Mouse (Mus musculus) brain, embryonic 14.5 days (tissue): ENCODE measurements at regions not wholly inside any gene's neighbourhood (a gene's known extent, or its start where the extent isn't known, plus 50 kb on each side); places are given as distances from the start of the nearest gene placed in this dataset.
"Not testable (repeated sequence)": the region's sequence is repeated elsewhere in the genome, so short reads cannot be mapped to it uniquely, and the experiment has no call there.

ENCODE experiments used
- DNase-seq: peaks from one replicate; pipeline ENCODE4 v3.0.0-alpha.2; 2011; ENCODE audit warnings: low read depth
- CTCF ChIP-seq: fragments of 200-500 bp; IDR thresholded peaks from 2 replicates; pipeline ENCODE4 v1.5.1; 2012; ENCODE audit warnings: inconsistent platforms, mild to moderate bottlenecking, moderate library complexity, borderline replicate concordance; ENCODE audit not compliant: insufficient read depth, insufficient read length; ENCODE audit errors: extremely low read depth
- POLR2A ChIP-seq: fragments of 200-500 bp; IDR thresholded peaks from 2 replicates; pipeline ENCODE4 v1.6.1; 2012; ENCODE audit warnings: mild to moderate bottlenecking, inconsistent platforms, borderline replicate concordance; ENCODE audit not compliant: poor library complexity, insufficient read depth, insufficient read length, severe bottlenecking; ENCODE audit errors: extremely low read depth

DNA sequence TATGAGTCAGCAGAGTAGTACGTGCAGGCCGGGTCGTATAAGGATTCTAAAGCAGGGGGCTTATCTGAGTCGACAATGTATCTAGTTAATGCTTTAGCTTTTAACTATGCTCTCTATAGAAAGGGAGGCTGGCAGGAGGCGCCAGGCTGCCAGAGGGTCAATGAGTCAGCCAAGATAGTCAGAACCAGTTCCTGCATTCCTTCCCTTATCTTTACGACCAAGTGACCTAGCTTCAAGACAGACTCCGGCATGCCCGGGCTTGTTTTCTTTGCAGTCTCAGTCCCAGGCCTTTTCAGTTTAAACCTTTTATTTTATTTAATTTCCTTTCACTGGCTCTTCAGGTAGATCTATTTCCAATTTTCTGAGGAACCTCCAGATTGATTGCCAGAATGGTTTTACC is 374.0 kb upstream of the Nrxn1 start:
- DNase-seq, result no peak
- TF ChIP-seq POLR2A, result no peak
- TF ChIP-seq CTCF, result no peak

DNA sequence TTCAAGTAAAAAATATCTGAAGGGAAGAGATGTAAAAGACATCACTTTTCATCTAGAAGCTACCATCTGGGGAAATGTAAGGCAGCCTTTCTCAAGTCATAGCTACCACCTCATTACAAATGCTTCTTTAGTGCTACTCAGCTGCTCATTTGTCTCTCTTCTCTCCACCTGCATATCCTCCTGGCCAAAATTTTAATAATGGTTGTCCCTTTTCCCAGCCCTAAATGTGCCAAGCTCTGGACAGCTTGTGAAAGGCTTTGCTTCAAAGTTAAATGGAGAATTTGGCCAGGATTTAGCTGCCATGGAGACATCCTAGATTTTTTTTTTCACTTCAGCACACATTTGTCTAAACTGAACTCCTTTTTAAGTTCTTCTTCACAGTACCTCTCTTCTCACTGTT is 358.8 kb upstream of the Nrxn1 start:
- TF ChIP-seq POLR2A, result no peak
- TF ChIP-seq CTCF, result no peak
- peak; percentile 32 for DNase-seq

DNA sequence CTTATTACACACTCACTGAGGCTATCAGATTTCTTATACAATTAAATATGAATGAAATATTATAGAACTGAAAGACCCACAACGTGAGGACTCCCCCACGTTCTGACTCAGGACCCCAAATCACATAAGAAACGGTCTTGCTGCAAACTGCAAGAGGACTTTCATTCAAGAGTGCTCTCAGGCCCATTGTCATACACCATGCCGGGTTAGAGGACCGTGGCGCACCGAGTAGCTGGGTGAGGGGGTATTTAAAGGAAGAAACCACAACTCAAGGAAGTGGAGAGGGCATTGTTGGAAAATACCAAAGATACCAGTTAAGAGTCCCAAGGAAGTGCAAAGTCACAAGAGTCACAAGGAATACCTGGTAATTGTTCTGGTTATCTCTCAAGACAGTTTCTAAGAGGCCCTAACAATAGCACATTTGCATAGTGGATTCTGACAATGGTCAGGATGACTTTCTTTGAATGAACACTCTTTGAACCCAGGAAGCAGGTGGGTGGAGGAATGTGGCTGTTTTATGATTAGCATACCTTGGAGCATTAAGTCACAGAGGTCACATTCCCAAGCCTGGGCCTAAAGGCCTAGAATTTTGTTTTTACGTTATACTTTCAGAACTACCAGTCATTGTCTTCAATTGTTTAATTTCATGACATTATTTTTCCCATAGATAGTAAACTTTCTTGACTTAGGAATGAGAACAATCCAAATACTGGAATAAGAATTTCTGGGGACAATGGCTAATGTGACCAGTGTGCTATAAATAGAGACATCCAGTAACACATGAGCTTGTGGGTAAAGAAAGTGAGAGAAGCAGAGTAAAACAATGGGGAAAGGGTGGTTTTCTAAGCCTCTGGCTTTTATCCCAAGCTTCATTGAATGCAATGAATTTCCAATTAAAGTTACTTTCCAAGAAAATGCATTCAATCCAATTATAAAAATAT is 339.2 kb upstream of the Nrxn1 start:
- DNase-seq, result not testable (repeated sequence)

DNA sequence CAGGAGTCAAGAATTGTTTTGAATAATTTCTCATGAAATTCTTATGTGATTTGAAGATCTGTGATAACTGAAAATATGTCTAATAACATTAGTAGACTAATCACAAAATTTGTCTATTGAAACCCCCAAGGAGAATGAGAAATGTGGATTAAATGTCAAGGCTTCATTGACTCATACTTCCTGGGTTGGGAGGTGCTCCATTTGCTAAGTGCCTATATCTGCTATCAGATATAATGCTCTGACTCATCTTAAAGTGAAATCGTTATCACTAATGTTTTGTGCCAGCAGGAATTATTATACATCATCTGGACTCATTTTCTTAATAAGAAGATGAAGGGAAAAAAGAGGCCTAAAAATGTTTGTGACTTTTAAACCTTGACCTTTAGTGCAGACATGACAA is 337.5 kb upstream of the Nrxn1 start:
- no peak for TF ChIP-seq POLR2A
- TF ChIP-seq CTCF, result no peak
- peak; percentile 2 for DNase-seq

DNA sequence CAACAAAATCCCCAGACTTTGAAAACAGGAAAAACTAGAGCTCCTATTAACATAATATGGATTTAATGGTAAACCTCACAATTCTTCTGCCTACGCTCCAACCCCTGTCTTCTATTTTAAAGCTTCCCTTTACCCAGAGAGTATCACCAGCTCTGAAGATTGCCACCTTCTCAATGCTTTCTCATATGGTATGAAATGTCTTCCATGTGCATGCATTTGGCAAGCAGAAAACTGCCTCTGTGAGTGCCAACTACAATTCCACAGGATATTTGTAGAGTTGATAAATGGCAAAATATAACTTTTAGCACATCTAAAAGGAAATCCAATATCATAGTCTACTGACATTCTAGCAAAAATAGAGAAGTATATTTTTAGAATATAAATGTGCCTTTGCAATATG is 332.2 kb upstream of the Nrxn1 start:
- peak; percentile 22 for DNase-seq
- TF ChIP-seq POLR2A (no peak), CTCF (no peak)

DNA sequence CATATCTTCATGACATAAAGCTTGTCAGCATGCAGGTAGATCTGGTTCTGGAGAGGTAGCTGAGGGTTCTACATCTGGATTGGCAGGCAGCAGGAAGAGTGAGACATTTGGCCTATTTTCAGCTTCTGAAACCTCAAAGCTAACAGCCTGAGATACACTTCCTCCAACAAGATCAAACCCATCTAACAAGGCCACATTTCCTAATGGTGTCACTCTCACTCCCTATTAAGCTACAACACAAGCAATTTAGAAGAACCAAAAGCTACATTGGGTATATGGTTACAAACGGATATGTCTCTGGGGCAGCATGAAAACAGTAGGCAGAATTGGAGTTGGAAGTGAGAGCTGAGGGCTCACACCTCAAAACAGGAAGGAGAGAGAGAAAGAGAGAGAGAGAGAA is 325.7 kb upstream of the Nrxn1 start:
- no peak for TF ChIP-seq POLR2A
- no peak for TF ChIP-seq CTCF
- DNase-seq, result no peak

DNA sequence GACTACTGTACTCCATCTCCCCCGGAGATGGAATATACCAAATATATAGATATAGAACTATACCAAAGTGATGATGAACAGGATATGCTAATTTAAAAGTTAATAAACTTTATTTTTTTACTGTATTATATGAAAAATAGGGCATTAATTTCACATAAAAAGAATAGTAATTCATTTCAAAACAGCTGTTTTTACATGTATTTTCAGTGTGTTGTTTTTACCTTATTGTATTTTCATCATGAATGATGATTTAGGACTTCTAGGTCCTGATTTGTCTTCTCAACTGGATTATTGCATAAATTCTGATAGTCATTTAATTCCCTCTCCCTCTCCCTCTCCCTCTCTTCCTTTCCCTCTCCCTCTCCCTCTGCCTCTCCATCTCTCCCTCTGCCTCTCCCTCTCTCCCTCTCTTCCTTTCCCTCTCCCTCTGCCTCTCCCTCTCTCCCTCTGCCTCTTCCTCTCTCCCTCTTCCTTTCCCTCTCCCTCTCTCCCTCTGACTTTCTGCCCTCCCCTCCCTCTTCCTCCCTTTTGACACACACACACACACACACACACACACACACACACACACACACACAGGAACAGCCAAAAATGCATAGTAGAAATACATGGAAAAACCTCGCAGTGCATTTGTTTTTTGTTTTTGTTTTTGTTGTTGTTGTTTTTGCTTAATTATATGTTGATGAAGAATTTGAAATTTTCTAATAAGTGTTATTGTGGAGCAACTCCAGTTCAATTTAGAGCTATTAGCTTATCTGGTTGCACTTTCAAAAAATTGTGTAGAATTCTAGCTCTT is 298.3 kb upstream of the Nrxn1 start:
- TF ChIP-seq CTCF, result no peak
- DNase-seq, result no peak

DNA sequence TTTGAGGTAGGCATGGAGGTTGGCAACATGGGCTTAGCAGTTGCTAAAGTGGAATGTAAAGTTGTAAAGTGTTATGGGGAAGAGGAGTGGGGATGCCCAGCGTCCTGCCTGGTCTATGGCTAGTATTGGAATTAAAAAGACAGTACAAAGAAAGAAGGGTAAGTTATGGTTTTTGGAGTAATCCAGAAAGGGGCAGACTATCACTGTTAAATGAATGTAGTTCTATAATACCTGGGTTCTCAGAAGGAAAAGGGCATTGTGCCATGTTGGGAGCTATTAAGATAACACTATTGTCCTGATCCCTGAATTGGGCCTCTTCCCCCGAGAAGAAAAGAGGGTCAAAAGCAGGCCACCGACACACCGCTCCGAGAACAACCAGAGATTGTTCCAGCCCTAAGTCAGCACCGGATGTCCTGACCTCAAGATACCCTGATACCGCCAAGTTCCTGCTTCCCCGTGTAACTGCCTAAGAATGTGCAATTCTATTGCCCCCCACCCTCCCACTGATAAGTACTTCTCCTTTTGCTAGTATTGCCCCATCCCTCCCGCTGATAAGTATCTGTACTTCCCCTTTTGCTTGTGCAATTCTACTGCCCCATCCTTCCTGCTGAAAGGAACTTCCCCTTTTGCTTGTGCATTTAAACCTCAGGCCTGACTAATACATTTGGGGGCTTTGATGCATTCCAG is 297.2 kb upstream of the Nrxn1 start:
- not testable (repeated sequence) for DNase-seq

DNA sequence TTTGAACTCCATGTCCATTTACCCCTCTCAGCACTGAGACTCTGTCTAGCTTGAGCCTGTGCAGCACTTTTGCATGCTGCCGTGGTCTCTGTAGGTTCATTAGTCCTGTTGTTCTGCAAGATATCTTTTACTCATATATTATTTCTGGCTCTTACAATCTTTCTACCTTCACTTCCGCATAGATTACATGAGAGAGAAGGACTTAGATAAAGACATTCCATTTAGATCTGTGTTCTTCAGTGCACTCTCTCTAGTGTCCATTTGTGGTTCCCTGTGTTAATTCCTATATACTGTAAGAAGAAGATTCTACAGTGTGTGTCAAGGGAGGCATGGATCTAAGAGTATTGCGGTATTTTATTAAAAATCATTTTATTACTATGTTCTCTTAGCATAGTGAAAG is 295.6 kb upstream of the Nrxn1 start:
- TF ChIP-seq CTCF (no peak), POLR2A (no peak)
- DNase-seq, result no peak

DNA sequence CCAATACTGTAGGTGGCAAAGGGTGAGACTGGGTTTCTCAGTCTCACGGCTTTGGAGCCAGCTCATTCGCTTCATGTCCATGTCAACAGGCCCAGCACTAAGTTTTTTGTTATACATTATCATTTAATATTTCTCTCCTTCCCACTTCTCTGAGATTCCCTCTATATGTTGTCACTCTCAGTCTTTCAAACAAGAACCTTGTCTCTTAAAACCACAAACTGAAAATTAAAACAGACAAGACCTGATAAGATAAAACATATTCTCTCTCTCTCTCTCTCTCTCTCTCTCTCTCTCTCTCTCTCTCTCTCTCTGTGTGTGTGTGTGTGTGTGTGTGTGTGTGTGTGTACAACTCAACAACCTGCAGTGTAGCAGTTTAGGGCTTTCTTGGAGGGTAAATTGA is 295.2 kb upstream of the Nrxn1 start:
- TF ChIP-seq CTCF, result no peak
- no peak for TF ChIP-seq POLR2A
- DNase-seq, result no peak

DNA sequence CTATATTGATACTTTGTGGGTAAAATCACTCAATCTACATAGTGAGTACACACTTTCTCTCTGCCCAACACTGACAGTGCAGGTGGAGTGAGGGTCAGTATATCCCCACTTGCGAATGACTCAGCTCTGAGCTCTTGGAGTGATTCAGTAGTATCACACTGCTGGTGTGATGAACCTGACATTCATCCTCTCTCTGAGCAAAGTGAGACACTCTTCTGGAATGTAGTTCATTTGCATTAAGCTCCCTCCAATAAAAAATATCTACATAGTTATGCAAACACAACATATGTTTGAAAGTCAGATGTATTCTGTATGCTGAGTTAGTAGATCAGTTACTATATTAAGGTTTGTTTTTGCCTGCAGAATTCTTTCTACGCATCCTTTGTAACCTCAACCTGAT is 293.1 kb upstream of the Nrxn1 start:
- no peak for TF ChIP-seq CTCF
- TF ChIP-seq POLR2A, result no peak
- DNase-seq, result no peak

DNA sequence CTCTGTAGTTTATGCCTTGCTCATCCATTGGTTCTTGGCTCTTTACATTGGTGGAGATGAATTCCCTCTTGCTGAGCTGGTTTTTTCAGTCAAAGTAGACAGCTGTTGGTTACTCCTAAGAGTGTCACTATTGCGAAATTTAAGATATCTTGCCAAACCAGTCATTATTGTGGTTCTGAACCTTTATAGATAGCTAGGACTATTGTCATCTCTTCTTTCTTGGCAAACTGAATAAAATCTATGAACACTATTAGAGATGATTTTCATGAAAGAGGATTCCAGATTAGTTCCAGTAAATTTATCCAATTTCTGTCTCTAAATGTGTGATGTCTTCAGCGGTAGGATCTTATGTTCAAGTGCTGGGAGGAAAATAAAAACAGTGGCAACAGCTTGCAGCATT is 275.3 kb upstream of the Nrxn1 start:
- no peak for DNase-seq
- TF ChIP-seq POLR2A (no peak), CTCF (no peak)

DNA sequence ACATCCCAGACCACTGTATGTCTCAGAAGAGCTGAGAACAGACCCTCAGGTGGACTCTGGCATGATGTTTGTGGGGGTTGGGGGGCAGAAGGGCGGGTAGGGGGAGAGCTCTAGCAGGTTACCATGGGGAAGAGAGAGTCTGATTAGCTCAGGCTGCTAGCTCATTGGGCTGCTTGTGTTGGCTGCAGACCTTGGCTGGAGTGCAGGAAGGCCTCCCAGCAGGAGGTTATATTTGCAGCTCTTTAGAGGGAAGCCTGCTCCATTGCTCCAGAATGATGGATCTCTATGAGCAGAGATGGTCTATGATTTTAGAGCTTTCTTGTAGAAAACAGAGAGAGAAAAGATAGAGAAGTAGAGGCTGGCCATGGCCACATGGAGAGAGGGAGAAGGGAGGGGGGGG is 268.4 kb upstream of the Nrxn1 start:
- DNase-seq, result no peak
- TF ChIP-seq CTCF (no peak), POLR2A (no peak)
